Mouse (Mus musculus) neural tube, embryonic 14.5 days (tissue): ENCODE data around the gene Junb. TPM values are rescaled to one million over a fixed set of nuclear protein-coding genes. Genes with fewer than 3 reads are reported as not detected.
A peak's percentile ranks its signal among the peaks of the same experiment; 100 is the strongest.

Experiments
- ATAC-seq: fragments of 200-750 bp; cut with Nextera tagmentation; 2 replicates; pipeline ENCODE4 v1.8.0; 2017; ENCODE audit warnings: low read depth, mild to moderate bottlenecking, moderate TSS enrichment, moderate library complexity
- H3K27ac ChIP-seq: fragments of 300-500 bp; sonication (generic); 2 replicates; pipeline ENCODE4 v1.5.1; 2014; ENCODE audit warnings: low read depth, mild to moderate bottlenecking, control low read depth, low read length, moderate library complexity, mixed read lengths
- H3K27me3 ChIP-seq: fragments of 300-500 bp; sonication (generic); 2 replicates; pipeline ENCODE4 v1.6.1; 2014; ENCODE audit warnings: low read length; ENCODE audit not compliant: control insufficient read depth, insufficient read depth
- H3K36me3 ChIP-seq: fragments of 300-500 bp; sonication (generic); 2 replicates; pipeline ENCODE4 v1.6.1; 2014; ENCODE audit warnings: low read length, mixed read lengths; ENCODE audit not compliant: control insufficient read depth, insufficient read depth
- H3K4me1 ChIP-seq: fragments of 300-500 bp; sonication (generic); 2 replicates; pipeline ENCODE4 v1.6.1; 2014; ENCODE audit warnings: low read length; ENCODE audit not compliant: control insufficient read depth, insufficient read depth
- H3K4me2 ChIP-seq: fragments of 300-500 bp; sonication (generic); 2 replicates; pipeline ENCODE4 v1.6.1; 2014; ENCODE audit warnings: mild to moderate bottlenecking, low read depth, low read length, control low read depth
- H3K4me3 ChIP-seq: fragments of 300-500 bp; sonication (generic); 2 replicates; pipeline ENCODE4 v1.5.1; 2014; ENCODE audit warnings: low read depth, low read length, control low read depth, mixed read lengths
- H3K9ac ChIP-seq: fragments of 300-500 bp; sonication (generic); replicated peaks from 2 replicates; pipeline ENCODE4 v1.6.1; 2014; ENCODE audit warnings: low read depth, mild to moderate bottlenecking, control low read depth, low read length, mixed read lengths
- H3K9me3 ChIP-seq: fragments of 300-500 bp; sonication (generic); 2 replicates; pipeline ENCODE4 v1.6.1; 2016; ENCODE audit warnings: low read length; ENCODE audit not compliant: control insufficient read depth
- WGBS: fragments of 180-500 bp; shearing (Covaris S2); extraction: QIAGEN DNeasy Blood & Tissue Kit; methylation state at CpG from one replicate; pipeline ENCODE4 v1.1.7; 2014; 5-methylcytosine and 5-hydroxymethylcytosine counted together
- polyA plus RNA-seq: library from polyadenylated mRNA; unstranded; fragments of >200 nt; fragmentation: Nextera tagmentation; extraction: Ambion mirVana; gene quantifications from 2 replicates; pipeline ENCODE4 v1.2.1, GENCODE M21; 2014

The Junb gene
- polyA plus RNA-seq, 1 experiment from 2014 or later: 5.4 TPM

- WGBS: under 1% methylated on average over 15 of the region's 15 CpGs
- Histone ChIP-seq H3K4me3 (peak overlapping the region; percentile 48), H3K9me3 (no peaks in the 10 kb centered on the region)
Measured at GRCm38 (mm10) chr8:84990836-84991235, 12.3 kb upstream of the Junb start.

DNA sequence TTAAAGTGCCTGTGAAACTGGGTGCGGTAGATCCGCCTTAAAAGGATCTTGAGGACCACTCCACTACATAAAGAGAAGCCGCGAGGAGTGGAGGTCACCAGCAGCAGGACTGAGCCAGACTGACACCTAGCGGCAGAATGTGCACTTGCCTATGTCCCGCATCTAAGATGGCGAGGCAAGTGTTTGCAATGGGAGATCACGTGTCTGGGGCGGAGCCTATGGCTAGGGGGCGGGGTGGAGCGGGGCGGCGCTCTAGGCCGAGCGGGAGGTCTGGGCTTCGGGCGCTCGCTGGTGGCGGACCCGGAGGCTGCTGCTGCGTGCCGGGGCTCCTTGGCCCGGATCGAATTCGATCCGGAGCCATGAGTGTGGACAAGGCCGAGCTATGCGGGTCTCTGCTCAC is 11.8 kb upstream of the Junb start, which contains the start of gene Hook2:
Hook2 (plus strand) TSS at position 255 of the 400 bp plus-strand sequence.
- Histone ChIP-seq H3K9me3 (no peaks in the 10 kb centered on the region), H3K27me3 (no peaks in the 10 kb centered on the region), H3K27ac (peak within 1 kb of the TSS; percentile 78), H3K4me1 (peaks cover 9% of the 10 kb centered on the region), H3K4me2 (peak within 1 kb of the TSS; percentile 86), H3K9ac (peak within 1 kb of the TSS; percentile 64), H3K4me3 (peak within 1 kb of the TSS; percentile 48), H3K36me3 (no peaks in the 10 kb centered on the region)
- under 1% methylated on average over 28 of the region's 28 CpGs for WGBS
- peak; percentile 89 for ATAC-seq

More at GRCm38 (mm10) chr8:84990836-84991235, 12.3 kb upstream of the Junb start:
- Histone ChIP-seq H3K27ac (peak overlapping the region; percentile 78), H3K4me1 (0 out of 2 replicates have a peak, but pooled peaks cover 6% of the 10 kb centered on the region), H3K27me3 (no peaks in the 10 kb centered on the region), H3K36me3 (no peaks in the 10 kb centered on the region), H3K9ac (peak overlapping the region; percentile 64), H3K4me2 (peak overlapping the region; percentile 86)
- peak; percentile 50 for ATAC-seq

DNA sequence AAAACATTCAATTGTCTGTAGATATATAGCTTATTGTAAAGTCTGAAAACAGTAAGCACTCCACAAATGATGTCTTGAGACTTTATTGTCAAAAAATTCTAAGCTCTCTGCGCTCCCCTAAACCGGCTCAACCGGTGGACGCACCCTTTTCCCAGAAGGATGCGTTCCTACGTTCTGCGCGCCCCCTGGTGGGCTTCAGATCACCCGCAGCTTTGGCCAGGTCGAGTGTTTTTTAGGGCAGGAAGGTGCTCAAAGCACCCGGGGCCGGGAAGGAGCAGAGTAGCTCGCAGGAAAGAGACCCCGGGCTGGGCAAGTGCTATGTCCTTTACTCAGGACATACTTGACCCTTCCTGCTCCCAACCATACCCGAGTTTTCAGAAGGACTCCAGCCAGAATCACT is 11.3 kb upstream of the Junb start:
- H3K36me3 ChIP-seq: no peaks in the 10 kb centered on the region
- ATAC-seq: peak; percentile 58
- no peaks in the 10 kb centered on the region for H3K27me3 ChIP-seq
- under 1% methylated on average over 15 of the region's 15 CpGs for WGBS
- peak overlapping the region; percentile 48 for H3K4me3 ChIP-seq
- peak overlapping the region; percentile 78 for H3K27ac ChIP-seq
- no peaks in the 10 kb centered on the region for H3K9me3 ChIP-seq
- H3K4me2 ChIP-seq: peak overlapping the region; percentile 86
- peak overlapping the region; percentile 53 for H3K9ac ChIP-seq
- H3K4me1 ChIP-seq: peaks cover 14% of the 10 kb centered on the region

- H3K27me3 ChIP-seq: no peaks in the 10 kb centered on the region
- no peaks in the 10 kb centered on the region for H3K36me3 ChIP-seq
- H3K27ac ChIP-seq: no peak overlapping the region
- peak overlapping the region; percentile 86 for H3K4me2 ChIP-seq
- H3K4me1 ChIP-seq: peaks cover 16% of the 10 kb centered on the region
- H3K4me3 ChIP-seq: no peak overlapping the region
- no peaks in the 10 kb centered on the region for H3K9me3 ChIP-seq
- no peak overlapping the region for H3K9ac ChIP-seq
- 7% methylated on average over 15 of the region's 15 CpGs for WGBS
- ATAC-seq: no peak
Measured at GRCm38 (mm10) chr8:84989311-84989731, 10.8 kb upstream of the Junb start.

GRCm38 (mm10) chr8:84987903-84988302 is 9.4 kb upstream of the Junb start:
- 73% methylated on average over 2 of the region's 2 CpGs for WGBS
- ATAC-seq: no peak
- Histone ChIP-seq H3K9ac (no peak overlapping the region), H3K27me3 (no peaks in the 10 kb centered on the region), H3K4me2 (no peak overlapping the region), H3K36me3 (no peaks in the 10 kb centered on the region), H3K9me3 (no peaks in the 10 kb centered on the region), H3K4me1 (peaks cover 16% of the 10 kb centered on the region), H3K4me3 (no peak overlapping the region), H3K27ac (no peak overlapping the region)

DNA sequence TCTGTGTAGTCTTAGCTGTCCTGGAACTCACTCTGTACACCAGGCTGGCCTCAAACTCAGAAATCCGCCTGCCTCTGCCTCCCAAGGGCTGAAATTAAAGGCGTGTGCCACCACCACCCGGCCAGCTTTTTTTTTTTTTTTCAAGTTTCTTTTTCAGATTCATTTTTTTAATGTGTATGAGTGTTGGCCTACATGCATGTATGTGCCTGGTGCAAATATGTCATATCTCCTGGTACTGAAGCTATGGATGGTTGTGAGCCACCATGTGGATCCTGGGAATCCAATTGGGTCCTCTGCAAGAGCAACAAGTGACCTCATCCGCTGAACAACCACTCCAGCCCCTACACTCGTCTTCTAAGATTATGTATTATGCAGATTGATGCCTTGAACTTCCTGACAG is 8.9 kb upstream of the Junb start:
- no peak for ATAC-seq
- no peak overlapping the region for H3K9ac ChIP-seq
- H3K4me2 ChIP-seq: no peak overlapping the region
- no peak overlapping the region for H3K4me3 ChIP-seq
- no peak overlapping the region for H3K27ac ChIP-seq
- no peaks in the 10 kb centered on the region for H3K27me3 ChIP-seq
- H3K36me3 ChIP-seq: no peaks in the 10 kb centered on the region
- H3K4me1 ChIP-seq: peaks cover 16% of the 10 kb centered on the region
- 83% methylated on average over 5 of the region's 5 CpGs for WGBS
- H3K9me3 ChIP-seq: no peaks in the 10 kb centered on the region

DNA sequence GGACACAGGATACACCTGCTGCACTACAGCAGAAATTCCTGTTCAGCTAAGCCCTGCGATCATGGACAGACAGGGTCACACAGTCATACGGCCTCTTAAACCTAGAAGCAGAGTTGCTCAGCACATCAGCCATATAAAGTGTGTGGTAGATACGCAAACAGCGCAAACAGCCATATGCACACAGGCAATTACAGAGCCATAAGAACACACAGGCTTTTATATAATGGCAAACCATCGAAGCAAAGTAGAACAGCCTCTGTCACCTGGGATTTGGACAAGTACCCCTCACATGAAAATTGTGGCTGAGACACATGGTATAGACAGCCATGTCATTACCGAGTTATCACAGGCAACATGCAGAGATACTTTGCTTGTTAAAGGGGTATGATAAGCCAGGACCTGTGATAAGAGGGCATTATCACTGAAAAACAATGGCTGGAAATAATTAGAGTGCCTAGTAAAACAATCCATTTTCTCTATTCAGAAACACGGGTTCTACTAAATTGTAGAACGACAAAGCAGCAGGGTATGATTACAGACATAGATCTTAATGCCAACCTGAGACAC is 7.9 kb upstream of the Junb start:
- Histone ChIP-seq H3K4me1 (peaks cover 16% of the 10 kb centered on the region), H3K36me3 (no peaks in the 10 kb centered on the region), H3K9ac (no peak overlapping the region), H3K27ac (peak overlapping the region; percentile 65; the same call in 1 of the 2 replicates), H3K4me3 (peak overlapping the region; percentile 39; the same call in 1 of the 2 replicates), H3K4me2 (peak overlapping the region; percentile 98), H3K9me3 (no peaks in the 10 kb centered on the region), H3K27me3 (no peaks in the 10 kb centered on the region)
- 33% methylated on average over 8 of the region's 8 CpGs for whole genome bisulfite sequencing
- ATAC-seq: no peak

GRCm38 (mm10) chr8:84985684-84986378 is 7.3 kb upstream of the Junb start:
- Histone ChIP-seq H3K4me1 (peaks cover 18% of the 10 kb centered on the region), H3K9me3 (no peaks in the 10 kb centered on the region), H3K4me3 (peak overlapping the region; percentile 39), H3K27me3 (no peaks in the 10 kb centered on the region), H3K9ac (peak overlapping the region; percentile 56), H3K27ac (peak overlapping the region; percentile 65), H3K36me3 (no peaks in the 10 kb centered on the region), H3K4me2 (peak overlapping the region; percentile 98)
- WGBS: under 1% methylated on average over 53 of the region's 53 CpGs
- ATAC-seq: peak; percentile 54

DNA sequence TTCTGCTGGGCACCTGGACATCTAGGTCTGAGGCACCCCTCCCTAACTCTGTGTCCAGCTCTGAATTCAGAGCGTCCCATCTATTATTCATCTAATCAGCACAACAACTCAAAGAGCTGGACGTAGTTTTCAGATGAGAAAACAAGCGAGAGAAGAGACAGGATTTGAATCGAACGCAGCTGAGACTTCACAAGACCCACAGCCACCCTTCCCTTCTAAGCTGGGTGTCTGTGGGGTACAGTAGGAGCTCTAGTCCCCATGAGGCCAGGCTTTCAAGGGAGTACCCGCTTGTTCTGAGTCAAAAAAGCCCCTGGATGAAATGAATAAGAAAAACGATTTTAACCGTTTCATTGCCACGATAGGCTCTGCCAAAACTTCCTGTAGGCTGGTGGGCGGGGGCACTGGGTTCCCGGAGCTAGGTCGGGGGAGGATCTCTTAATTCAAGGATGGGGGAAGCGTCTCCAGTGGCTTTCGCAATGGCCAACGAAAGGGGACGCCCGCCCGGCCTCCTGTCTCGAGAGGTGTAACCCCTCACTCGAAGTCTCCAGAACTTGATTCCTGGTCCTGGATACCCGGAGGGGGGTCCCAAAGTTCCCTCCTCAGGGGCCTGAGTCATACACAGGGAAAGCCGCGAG is 6.6 kb upstream of the Junb start:
- ATAC-seq: no peak
- peak overlapping the region; percentile 56 for H3K9ac ChIP-seq
- peak overlapping the region; percentile 98 for H3K4me2 ChIP-seq
- peaks cover 21% of the 10 kb centered on the region for H3K4me1 ChIP-seq
- under 1% methylated on average over 23 of the region's 23 CpGs for WGBS
- no peak overlapping the region for H3K27ac ChIP-seq
- H3K27me3 ChIP-seq: no peaks in the 10 kb centered on the region
- H3K9me3 ChIP-seq: no peaks in the 10 kb centered on the region
- H3K4me3 ChIP-seq: peak overlapping the region; percentile 39
- no peaks in the 10 kb centered on the region for H3K36me3 ChIP-seq
